In genomic region chr12:3253591-3253990, GRCm38 (mm10) we compare ENCODE assay signal across 12 mouse cellular contexts. TPM values are rescaled to one million over a fixed set of nuclear protein-coding genes. Genes with fewer than 3 reads are reported as not detected.
A peak's percentile ranks its signal among the peaks of the same experiment; 100 is the strongest.
DNase-seq lines count a peak whose midpoint lies in the region; ATAC-seq and TF ChIP-seq lines count a peak whose summit lies in the region.
"Had no signal": no experiment of that assay in that cellular context is flagged by ENCODE, and none has a peak within 500 bp of the region (broad histone marks: within the 10 kb centered on the region; RNA-seq: fewer than 3 reads in every experiment).

No protein-coding gene starts in this region.

- no peak overlapping the region for H3K4me2 ChIP-seq in heart, postnatal 0 days (ENCODE audit: low read depth, low read length)
- H3K4me2 ChIP-seq in stomach, postnatal 0 days (replicated peaks; ENCODE audit: low read depth): no peak overlapping the region
- H3K4me2 ChIP-seq: heart, embryonic 11.5 days; limb, embryonic 15.5 days; midbrain, embryonic 13.5 days had no signal

- H3K27me3 ChIP-seq in heart, postnatal 0 days (ENCODE audit: control insufficient read depth, insufficient read depth, low read length): no peaks in the 10 kb centered on the region
- H3K27me3 ChIP-seq in stomach, postnatal 0 days (ENCODE audit: control insufficient read depth, insufficient read depth, low read length): no peaks in the 10 kb centered on the region
- H3K27me3 ChIP-seq: limb, embryonic 15.5 days; midbrain, embryonic 13.5 days had no signal

- DNase-seq in heart, postnatal 0 days (ENCODE audit: low spot score): no peak
- DNase-seq in heart, postnatal 10 days: no peak
- DNase-seq in thymus, postnatal 0 days (ENCODE audit: low spot score): peak; percentile 18
- DNase-seq in thymus, postnatal 10 days (ENCODE audit: low spot score in 2 of 2): no peak
- DNase-seq in stomach, postnatal 0 days (ENCODE audit: low spot score): no peak
- DNase-seq in left cerebral cortex, adult 9 months (ENCODE audit: low spot score in 2 of 2): no peak
- no peak for DNase-seq in left cerebral cortex, postnatal 25 days (ENCODE audit: low spot score in 2 of 2)
- DNase-seq: kidney, adult 8-10 months had no signal

- no peak overlapping the region for H3K27ac ChIP-seq in heart, postnatal 0 days (ENCODE audit: low read depth)
- H3K27ac ChIP-seq in stomach, postnatal 0 days (replicated peaks): no peak overlapping the region
- H3K27ac ChIP-seq: limb, embryonic 15.5 days; midbrain, embryonic 13.5 days had no signal

- H3K9me3 ChIP-seq in heart, postnatal 0 days (replicated peaks; ENCODE audit: control insufficient read depth, low read length): no peaks in the 10 kb centered on the region
- no peaks in the 10 kb centered on the region for H3K9me3 ChIP-seq in stomach, postnatal 0 days (ENCODE audit: control insufficient read depth, low read length)
- H3K9me3 ChIP-seq: limb, embryonic 15.5 days; midbrain, embryonic 13.5 days had no signal

- peak; percentile 30; the same call in 1 of the 2 replicates for TF ChIP-seq CTCF in heart, postnatal 0 days (IDR thresholded peaks at IDR 0.05; ENCODE audit: low read depth)
- TF ChIP-seq CTCF in stomach, postnatal 0 days (IDR thresholded peaks at IDR 0.05; ENCODE audit: low read depth): peak; percentile 56

- no peaks in the 10 kb centered on the region for H3K4me1 ChIP-seq in heart, postnatal 0 days (ENCODE audit: control insufficient read depth, insufficient read depth)
- no peaks in the 10 kb centered on the region for H3K4me1 ChIP-seq in stomach, postnatal 0 days (replicated peaks; ENCODE audit: control insufficient read depth, insufficient read depth)
- H3K4me1 ChIP-seq: limb, embryonic 15.5 days; midbrain, embryonic 13.5 days had no signal

- no peak overlapping the region for H3K4me3 ChIP-seq in heart, postnatal 0 days (ENCODE audit: low read depth, low read length)
- H3K4me3 ChIP-seq in stomach, postnatal 0 days (ENCODE audit: low read depth, low read length): no peak overlapping the region
- H3K4me3 ChIP-seq: limb, embryonic 15.5 days; midbrain, embryonic 13.5 days had no signal

- intact Hi-C loops in heart, postnatal 10 days (cut with DNase I): loop anchor here (5.0 kb wide), 2 partner anchors 54 to 104 kb away; partner anchors contain the start of gene Rab10
- intact Hi-C loops in left cerebral cortex, postnatal 25 days (cut with DNase I): no loop called here

- H3K36me3 ChIP-seq in heart, postnatal 0 days (replicated peaks; ENCODE audit: control insufficient read depth, insufficient read depth, low read length): peaks cover 48% of the 10 kb centered on the region
- H3K36me3 ChIP-seq in stomach, postnatal 0 days (ENCODE audit: control insufficient read depth, insufficient read depth, low read length): peaks cover 15% of the 10 kb centered on the region; the same call in 1 of the 2 replicates

- H3K9ac ChIP-seq in heart, postnatal 0 days (replicated peaks; ENCODE audit: low read depth, low read length): no peak overlapping the region
- no peak overlapping the region for H3K9ac ChIP-seq in stomach, postnatal 0 days (ENCODE audit: low read length)
- H3K9ac ChIP-seq: limb, embryonic 15.5 days; midbrain, embryonic 13.5 days had no signal

- ATAC-seq in heart, postnatal 0 days (ENCODE audit: insufficient read depth, low read depth): no peak
- peak; percentile 77 for ATAC-seq in erythroblast, adult 5-6 weeks (replicated peaks; ENCODE audit: low FRiP score, poor library complexity, severe bottlenecking)
- no peak for ATAC-seq in stomach, postnatal 0 days (ENCODE audit: low FRiP score, low TSS enrichment)
- ATAC-seq: midbrain, embryonic 13.5 days had no signal

- no peak for TF ChIP-seq EP300 in heart, postnatal 0 days (IDR thresholded peaks at IDR 0.05; ENCODE audit: low read depth)
- no peak for TF ChIP-seq EP300 in stomach, postnatal 0 days (optimal IDR thresholded peaks at IDR 0.05)

RNA-seq across cellular contexts. Expression of gene Rab10, which starts 56.2 kb away (rescaled TPM):
- 91.4 and 113 TPM in 2 replicates for total RNA-seq in heart, postnatal 0 days (2014; rRNA removed; ENCODE audit: low replicate concordance)
- 54.9 and 56.2 TPM in 2 replicates for polyA plus RNA-seq in heart, postnatal 0 days (2015; fragmentation: Nextera tagmentation; extraction: Ambion mirVana)
- 100 to 1,000 TPM; 121 to 123 TPM for total RNA-seq in heart, postnatal 10 days (2021)
- polyA plus RNA-seq in thymus, postnatal 0 days (2015; fragmentation: Nextera tagmentation; extraction: Ambion mirVana): 69.7 and 71.0 TPM in 2 replicates
- total RNA-seq in erythroblast, adult 5-6 weeks (2015; ENCODE audit: low replicate concordance): 121 and 138 TPM in 2 replicates
- 157 and 179 TPM in 2 replicates for total RNA-seq in erythroblast, adult 5-6 weeks (2017; ENCODE audit: low replicate concordance)
- polyA plus RNA-seq in stomach, postnatal 0 days (2015; fragmentation: Nextera tagmentation; extraction: Ambion mirVana): 83.9 and 91.2 TPM in 2 replicates
- 100 to 1,000 TPM; 146 to 147 TPM for total RNA-seq in left cerebral cortex, postnatal 25 days (2021)
